Mouse (Mus musculus) liver, embryonic 16.5 days (tissue): Measurements from ENCODE around the gene Aqp6. TPM values are rescaled to one million over a fixed set of nuclear protein-coding genes. Genes with fewer than 3 reads are reported as not detected.

Experiments
- ATAC-seq: fragments of 200-750 bp; cut with Nextera tagmentation; 2 replicates; pipeline ENCODE4 v1.8.0; 2017; ENCODE audit warnings: low read depth, mild to moderate bottlenecking, moderate number of reproducible peaks, moderate library complexity
- H3K27ac ChIP-seq: fragments of 300-500 bp; sonication (generic); 2 replicates; pipeline ENCODE4 v1.5.1; 2014; ENCODE audit warnings: mild to moderate bottlenecking, low read length
- H3K27me3 ChIP-seq: fragments of 300-500 bp; sonication (generic); 2 replicates; pipeline ENCODE4 v1.6.1; 2014; ENCODE audit warnings: low read depth, low read length, mixed read lengths; ENCODE audit not compliant: control insufficient read depth, insufficient read depth
- H3K36me3 ChIP-seq: fragments of 300-500 bp; sonication (generic); 2 replicates; pipeline ENCODE4 v1.6.1; 2014; ENCODE audit warnings: mild to moderate bottlenecking; ENCODE audit not compliant: control insufficient read depth, insufficient read depth
- H3K4me1 ChIP-seq: fragments of 300-500 bp; sonication (generic); 2 replicates; pipeline ENCODE4 v1.6.1; 2014; ENCODE audit warnings: low read depth, low read length, mixed read lengths; ENCODE audit not compliant: control insufficient read depth
- H3K4me2 ChIP-seq: fragments of 300-500 bp; sonication (generic); 2 replicates; pipeline ENCODE4 v1.6.1; 2014; ENCODE audit warnings: low read depth, low read length, mixed read lengths
- H3K4me3 ChIP-seq: fragments of 300-500 bp; sonication (generic); 2 replicates; pipeline ENCODE4 v1.5.1; 2014; ENCODE audit warnings: low read depth, mild to moderate bottlenecking, low read length
- H3K9ac ChIP-seq: fragments of 300-500 bp; sonication (generic); 2 replicates; pipeline ENCODE4 v1.6.1; 2014; ENCODE audit warnings: low read depth, low read length
- H3K9me3 ChIP-seq: fragments of 300-500 bp; sonication (generic); replicated peaks from 2 replicates; pipeline ENCODE4 v1.6.1; 2016; ENCODE audit warnings: low read length; ENCODE audit not compliant: control insufficient read depth
- WGBS: fragments of 180-500 bp; shearing (Covaris S2); extraction: QIAGEN DNeasy Blood & Tissue Kit; methylation state at CpG from one replicate; pipeline ENCODE4 v1.1.7; 2014; ENCODE audit not compliant: insufficient replicate concordance; 5-methylcytosine and 5-hydroxymethylcytosine counted together
- polyA plus RNA-seq: library from polyadenylated mRNA; unstranded; fragments of >200 nt; fragmentation: Nextera tagmentation; extraction: Ambion mirVana; gene quantifications from 2 replicates; pipeline ENCODE4 v1.2.1, GENCODE M21; 2015

Gene Aqp6
- polyA plus RNA-seq, 1 experiment from 2014 or later: not detected

GRCm38 (mm10) chr15:99592877-99593276 is 8.3 kb upstream of the Aqp6 start:
- Histone ChIP-seq H3K9me3 (no peaks in the 10 kb centered on the region), H3K4me1 (no peaks in the 10 kb centered on the region; the same call in 1 of the 2 replicates), H3K36me3 (no peaks in the 10 kb centered on the region), H3K27ac (no peak overlapping the region), H3K4me3 (no peak overlapping the region), H3K4me2 (no peak overlapping the region), H3K27me3 (peaks cover 77% of the 10 kb centered on the region), H3K9ac (no peak overlapping the region)
- ATAC-seq: no peak
- 54% methylated on average over 5 of the region's 5 CpGs for WGBS

- ATAC-seq: no peak
- WGBS: 69% methylated on average over 10 of the region's 10 CpGs
These were observed 6.2 kb upstream of the Aqp6 start for GRCm38 (mm10) chr15:99594951-99595350.

GRCm38 (mm10) chr15:99596056-99596687 is 5.0 kb upstream of the Aqp6 start:
- Histone ChIP-seq H3K4me1 (no peaks in the 10 kb centered on the region; the same call in 1 of the 2 replicates), H3K36me3 (no peaks in the 10 kb centered on the region), H3K27ac (no peak overlapping the region), H3K27me3 (peaks cover 61% of the 10 kb centered on the region), H3K4me2 (no peak overlapping the region), H3K9ac (no peak overlapping the region), H3K4me3 (no peak overlapping the region), H3K9me3 (no peaks in the 10 kb centered on the region)
- ATAC-seq: peak; percentile 59
- 0% methylated on average over 7 of the region's 7 CpGs for WGBS

More at GRCm38 (mm10) chr15:99594951-99595350, 6.2 kb upstream of the Aqp6 start:
- Histone ChIP-seq H3K27me3 (peaks cover 63% of the 10 kb centered on the region), H3K4me2 (no peak overlapping the region), H3K27ac (no peak overlapping the region), H3K4me3 (no peak overlapping the region), H3K36me3 (no peaks in the 10 kb centered on the region), H3K9ac (no peak overlapping the region), H3K9me3 (no peaks in the 10 kb centered on the region), H3K4me1 (no peaks in the 10 kb centered on the region; the same call in 1 of the 2 replicates)

DNA sequence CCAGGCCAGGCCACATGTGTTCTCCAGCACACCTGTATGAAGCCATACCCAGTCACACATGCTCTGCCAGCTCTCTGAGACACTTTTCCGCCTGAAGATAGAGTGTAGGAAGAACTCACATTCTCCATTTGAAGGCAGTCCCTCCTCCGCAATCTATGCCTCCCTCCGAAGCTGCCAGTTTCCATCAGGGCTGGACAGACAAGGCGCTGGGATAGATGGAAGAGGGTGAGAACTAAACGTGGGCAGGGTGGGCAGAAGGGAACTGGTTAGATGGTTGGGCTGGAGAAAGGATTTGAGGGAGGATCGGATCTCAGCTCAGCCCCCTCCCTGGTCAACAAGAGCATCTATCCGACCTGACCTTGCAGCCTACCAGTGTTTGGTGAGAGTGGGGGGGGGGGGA is 4.4 kb upstream of the Aqp6 start:
- no peak for ATAC-seq
- H3K27ac ChIP-seq: no peak overlapping the region
- H3K9me3 ChIP-seq: no peaks in the 10 kb centered on the region
- H3K27me3 ChIP-seq: peaks cover 58% of the 10 kb centered on the region
- no peak overlapping the region for H3K4me2 ChIP-seq
- no peak overlapping the region for H3K4me3 ChIP-seq
- 49% methylated on average over 7 of the region's 7 CpGs for WGBS
- no peaks in the 10 kb centered on the region for H3K36me3 ChIP-seq
- no peaks in the 10 kb centered on the region for H3K4me1 ChIP-seq
- no peak overlapping the region for H3K9ac ChIP-seq

DNA sequence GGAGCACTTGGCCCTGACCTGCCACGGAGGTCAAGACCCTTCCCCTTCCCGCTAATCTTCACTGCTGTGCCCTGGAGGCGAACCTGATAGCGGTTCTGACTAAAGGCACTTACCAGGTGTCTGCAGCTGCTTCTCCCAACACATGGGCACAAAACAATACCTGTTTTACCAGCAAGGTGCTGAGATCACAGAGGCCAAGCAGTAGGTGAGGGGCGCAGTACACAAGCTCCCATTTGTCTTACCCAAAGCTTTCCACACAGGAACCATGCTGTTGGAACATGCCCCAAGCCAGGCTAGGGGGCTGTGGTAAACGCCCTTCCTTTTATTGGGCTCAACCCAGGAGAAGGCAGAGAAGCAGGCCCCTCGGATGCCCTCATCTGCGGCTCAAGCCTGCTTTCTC is 3.6 kb upstream of the Aqp6 start:
- no peaks in the 10 kb centered on the region for H3K4me1 ChIP-seq
- no peak for ATAC-seq
- no peaks in the 10 kb centered on the region for H3K36me3 ChIP-seq
- peaks cover 53% of the 10 kb centered on the region for H3K27me3 ChIP-seq
- no peak overlapping the region for H3K27ac ChIP-seq
- no peak overlapping the region for H3K9ac ChIP-seq
- H3K4me3 ChIP-seq: no peak overlapping the region
- WGBS: 45% methylated on average over 8 of the region's 8 CpGs
- H3K4me2 ChIP-seq: no peak overlapping the region
- no peaks in the 10 kb centered on the region for H3K9me3 ChIP-seq

DNA sequence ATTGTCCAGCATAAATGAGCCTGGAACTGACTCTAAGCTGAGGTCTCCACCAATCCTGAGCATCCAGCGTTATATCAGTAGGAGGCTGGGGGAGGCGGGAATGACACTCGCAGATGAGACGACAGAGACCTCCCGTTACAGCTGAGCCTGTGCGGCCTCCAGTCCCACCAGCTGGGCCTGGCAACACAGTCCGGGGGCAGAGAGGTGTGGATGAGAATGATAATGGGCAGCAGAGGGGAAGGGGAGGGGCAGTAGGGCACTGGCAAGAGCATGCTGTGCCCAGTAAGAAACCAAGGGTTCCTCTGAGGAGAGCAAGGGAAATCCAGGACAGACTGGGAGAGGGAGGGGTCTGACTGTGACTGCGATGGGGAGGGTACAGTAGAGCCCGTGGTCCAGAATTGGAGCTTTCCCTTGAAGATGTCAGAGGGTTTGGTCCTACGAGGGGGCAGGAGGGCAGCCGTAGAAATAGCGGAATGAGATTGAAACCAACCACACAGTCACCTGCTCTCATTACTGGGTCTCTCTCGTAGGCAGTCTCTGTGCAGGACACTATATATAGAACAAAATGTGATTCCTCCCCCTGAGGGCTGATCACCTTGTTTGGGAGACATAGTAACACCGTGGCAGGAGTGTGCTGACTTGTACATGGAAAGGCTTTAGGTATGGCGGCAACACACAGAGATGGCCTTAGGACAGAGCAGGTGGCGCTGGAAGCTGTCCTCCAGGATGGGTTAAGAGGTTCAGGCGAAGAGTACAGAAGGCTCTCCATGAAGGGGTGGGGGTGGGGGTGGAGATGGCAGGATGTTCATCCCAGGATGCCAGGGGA is 1.7 kb upstream of the Aqp6 start:
- no peak overlapping the region for H3K27ac ChIP-seq
- no peak overlapping the region for H3K9ac ChIP-seq
- no peak overlapping the region for H3K4me3 ChIP-seq
- H3K36me3 ChIP-seq: no peaks in the 10 kb centered on the region
- H3K9me3 ChIP-seq: no peaks in the 10 kb centered on the region
- 57% methylated on average over 17 of the region's 17 CpGs for WGBS
- ATAC-seq: no peak
- H3K27me3 ChIP-seq: peaks cover 45% of the 10 kb centered on the region
- H3K4me2 ChIP-seq: no peak overlapping the region
- H3K4me1 ChIP-seq: no peaks in the 10 kb centered on the region

DNA sequence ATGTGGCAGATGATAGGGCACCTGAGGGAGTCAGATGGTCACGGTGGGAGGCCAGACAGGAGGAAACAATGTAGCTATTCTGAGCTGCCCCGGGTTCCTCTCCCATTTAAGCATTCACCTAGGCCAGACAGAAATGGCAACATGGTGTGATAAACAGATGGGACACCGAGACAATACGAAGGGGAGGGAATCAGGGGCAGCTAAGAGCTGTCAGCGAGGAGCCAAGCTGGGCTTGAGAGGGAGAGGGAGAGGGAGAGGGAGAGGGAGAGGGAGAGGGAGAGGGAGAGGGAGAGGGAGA is 572 bp downstream of the Aqp6 start:
- Histone ChIP-seq H3K4me2 (no peak overlapping the region), H3K36me3 (no peaks in the 10 kb centered on the region), H3K9me3 (no peaks in the 10 kb centered on the region), H3K4me1 (peaks cover 7% of the 10 kb centered on the region), H3K27ac (no peak overlapping the region), H3K27me3 (peaks cover 33% of the 10 kb centered on the region), H3K9ac (no peak overlapping the region), H3K4me3 (no peak overlapping the region)
- no peak for ATAC-seq
- 29% methylated on average over 5 of the region's 5 CpGs for WGBS

- Histone ChIP-seq H3K4me1 (peaks cover 12% of the 10 kb centered on the region), H3K9ac (no peak overlapping the region), H3K36me3 (no peaks in the 10 kb centered on the region), H3K27ac (no peak overlapping the region), H3K9me3 (no peaks in the 10 kb centered on the region), H3K27me3 (peaks cover 33% of the 10 kb centered on the region), H3K4me3 (no peak overlapping the region), H3K4me2 (no peak overlapping the region)
- no peak for ATAC-seq
- WGBS: 78% methylated on average over 17 of the region's 17 CpGs
These were observed 1.1 kb downstream of the Aqp6 start for GRCm38 (mm10) chr15:99602206-99602820.

GRCm38 (mm10) chr15:99603216-99603615 is 2.0 kb downstream of the Aqp6 start:
- Histone ChIP-seq H3K27ac (no peak overlapping the region), H3K27me3 (peaks cover 35% of the 10 kb centered on the region), H3K4me1 (peaks cover 12% of the 10 kb centered on the region), H3K9me3 (no peaks in the 10 kb centered on the region), H3K4me3 (no peak overlapping the region), H3K4me2 (no peak overlapping the region), H3K36me3 (no peaks in the 10 kb centered on the region), H3K9ac (no peak overlapping the region)
- ATAC-seq: no peak
- WGBS: 58% methylated on average over 7 of the region's 7 CpGs
